Mouse (Mus musculus) CH12.LX (cell line): Measurements from ENCODE around the gene Mob3b. TPM values are rescaled to one million over a fixed set of nuclear protein-coding genes. Genes with fewer than 3 reads are reported as not detected.

Source experiments
- DNase-seq: peaks from one replicate; pipeline ENCODE4 v3.0.0-alpha.2; 2013; ENCODE audit errors: extremely low read depth
- H3K27ac ChIP-seq: 2 replicates; pipeline ENCODE4 v1.5.1; 2012; ENCODE audit warnings: low read depth, mild to moderate bottlenecking, control low read depth, moderate library complexity; ENCODE audit not compliant: insufficient read depth
- H3K27me3 ChIP-seq: replicated peaks from 2 replicates; pipeline ENCODE3; 2012; ENCODE audit warnings: inconsistent platforms
- H3K36me3 ChIP-seq, 2 experiments: replicated peaks in 1 of 2; 2 replicates each; pipeline versions ENCODE3 to v1.6.1; 2012; ENCODE audit warnings: inconsistent platforms in 1 of 2, low read length in 1 of 2, mild to moderate bottlenecking in 1 of 2, mixed read lengths in 1 of 2, moderate library complexity in 1 of 2; ENCODE audit not compliant: control insufficient read depth in 1 of 2, insufficient read depth in 1 of 2
- H3K4me1 ChIP-seq, 2 experiments: 2 replicates each; pipeline ENCODE4 v1.6.1; 2012; ENCODE audit warnings: inconsistent platforms in 1 of 2, moderate library complexity in 1 of 2; ENCODE audit not compliant: insufficient read depth in 2 of 2, control insufficient read depth in 1 of 2
- H3K4me2 ChIP-seq: 2 replicates; pipeline ENCODE4 v1.6.1; 2012; ENCODE audit warnings: low read depth, mild to moderate bottlenecking, control low read depth; ENCODE audit not compliant: poor library complexity, insufficient read depth, severe bottlenecking
- H3K4me3 ChIP-seq, 3 experiments: fragments of 150-350 bp in 1 of 3; sonication (generic) in 1 of 3; replicated peaks in 1 of 3; 2 replicates each; pipeline versions ENCODE3 to v1.5.1; 2011 to 2012; ENCODE audit warnings: low read depth in 2 of 3, low read length in 2 of 3, mild to moderate bottlenecking in 2 of 3, moderate library complexity in 2 of 3, control low read depth in 1 of 3, improper control_type of control experiment in 1 of 3, inconsistent platforms in 1 of 3, mixed read lengths in 1 of 3; ENCODE audit not compliant: poor library complexity in 1 of 3
- H3K79me2 ChIP-seq: replicated peaks from 2 replicates; pipeline ENCODE4 v1.6.1; 2012; ENCODE audit warnings: mild to moderate bottlenecking, moderate library complexity; ENCODE audit not compliant: control insufficient read depth, poor library complexity, insufficient read depth, severe bottlenecking; ENCODE audit errors: extremely low read depth
- H3K9ac ChIP-seq: 2 replicates; pipeline ENCODE4 v1.6.1; 2012; ENCODE audit warnings: low read depth, mild to moderate bottlenecking, control low read depth, moderate library complexity; ENCODE audit not compliant: insufficient read depth
- H3K9me3 ChIP-seq: replicated peaks from 2 replicates; pipeline ENCODE3; 2012; ENCODE audit warnings: low read length, inconsistent platforms, mixed read lengths
- CTCF ChIP-seq, 2 experiments: IDR thresholded peaks in 1 of 2; conservative IDR thresholded peaks in 1 of 2; 2 replicates each; pipeline ENCODE4 v1.5.1; 2011 to 2012; ENCODE audit warnings: low read depth in 2 of 2, low read length in 2 of 2, improper control_type of control experiment in 1 of 2, inconsistent platforms in 1 of 2, mild to moderate bottlenecking in 1 of 2, moderate library complexity in 1 of 2
- E2F4 ChIP-seq: IDR thresholded peaks from 2 replicates; pipeline ENCODE4 v1.6.1; 2011; ENCODE audit warnings: low read depth, low read length, improper control_type of control experiment; ENCODE audit not compliant: insufficient replicate concordance
- ELF1 ChIP-seq: IDR thresholded peaks from 2 replicates; pipeline ENCODE4 v1.6.1; 2014; ENCODE audit warnings: low read depth, mild to moderate bottlenecking, inconsistent platforms, low read length, improper control_type of control experiment
- JUND ChIP-seq: conservative IDR thresholded peaks from 2 replicates; pipeline ENCODE4 v1.6.1; 2011; ENCODE audit warnings: low read depth, low read length, improper control_type of control experiment
- KAT2A ChIP-seq: IDR thresholded peaks from 2 replicates; pipeline ENCODE4 v1.6.1; 2012; ENCODE audit warnings: low read length, improper control_type of control experiment, inconsistent platforms; ENCODE audit not compliant: insufficient replicate concordance
- MAFK ChIP-seq: IDR thresholded peaks from 2 replicates; pipeline ENCODE4 v1.6.1; 2011; ENCODE audit warnings: low read length, improper control_type of control experiment; ENCODE audit not compliant: insufficient replicate concordance
- MAX ChIP-seq: IDR thresholded peaks from 2 replicates; pipeline ENCODE4 v1.6.1; 2011; ENCODE audit warnings: low read length, improper control_type of control experiment
- MAZ ChIP-seq: IDR thresholded peaks from 2 replicates; pipeline ENCODE4 v1.6.1; 2012; ENCODE audit warnings: low read depth, mild to moderate bottlenecking, inconsistent platforms, low read length, improper control_type of control experiment, moderate library complexity
- MEF2A ChIP-seq: IDR thresholded peaks from 2 replicates; pipeline ENCODE4 v1.6.1; 2014; ENCODE audit warnings: low read depth, mild to moderate bottlenecking, inconsistent platforms, low read length, improper control_type of control experiment, borderline replicate concordance
- MXI1 ChIP-seq: IDR thresholded peaks from 2 replicates; pipeline ENCODE4 v1.6.1; 2011; ENCODE audit warnings: mild to moderate bottlenecking, low read depth, low read length, improper control_type of control experiment
- NELFE ChIP-seq: IDR thresholded peaks from 2 replicates; pipeline ENCODE4 v1.6.1; 2011; ENCODE audit warnings: low read depth, low read length, improper control_type of control experiment
- PAX5 ChIP-seq: IDR thresholded peaks from 2 replicates; pipeline ENCODE4 v1.6.1; 2012; ENCODE audit warnings: low read length, inconsistent platforms, mixed read lengths
- POLR2AphosphoS2 ChIP-seq: IDR thresholded peaks from 2 replicates; pipeline ENCODE4 v1.6.1; 2011; ENCODE audit warnings: low read depth, low read length, improper control_type of control experiment
- TBP ChIP-seq: conservative IDR thresholded peaks from 2 replicates; pipeline ENCODE4 v1.6.1; 2011; ENCODE audit warnings: low read depth, low read length, improper control_type of control experiment
- TCF12 ChIP-seq: IDR thresholded peaks from 2 replicates; pipeline ENCODE4 v1.6.1; 2014; ENCODE audit warnings: low read depth, mild to moderate bottlenecking, inconsistent platforms, low read length, improper control_type of control experiment
- ZKSCAN1 ChIP-seq: IDR thresholded peaks from 2 replicates; pipeline ENCODE4 v1.6.1; 2012; ENCODE audit warnings: low read depth, inconsistent platforms, low read length, improper control_type of control experiment, borderline replicate concordance
- dilution Hi-C: fragments of 300-500 bp; cut with MboI; formaldehyde crosslinking; loops from 2 replicates; pipeline ENCODE4 v1.14.3; 2020; ENCODE audit warnings: low sequenced_read_pairs; ENCODE audit not compliant: extremely low pct_unique_long_range_greater_than_20kb, extremely low pct_ligation_motif_present
- in situ Hi-C: fragments of 300-500 bp; cut with MboI; formaldehyde crosslinking; loops from 3 replicates; pipeline ENCODE4 v1.14.3; 2019; ENCODE audit warnings: low sequenced_read_pairs, low pct_ligation_motif_present, low pct_unique_long_range_greater_than_20kb, mixed read lengths
- polyA plus RNA-seq: library from polyadenylated mRNA; unstranded; fragments of >175 nt; gene quantifications from 2 replicates; pipeline ENCODE4 v1.2.1, GENCODE M21; 2012; ENCODE audit warnings: low read depth; ENCODE audit not compliant: insufficient read length
- total RNA-seq, 2 experiments: library from RNA; depleted of rRNA; stranded (reverse); fragments of 300-350 nt in 1 of 2; fragments of >200 nt in 1 of 2; gene quantifications; 2 replicates each; pipeline ENCODE4 v1.2.3; 2012 to 2014

Mob3b gene
- total and polyA plus RNA-seq, 3 experiments: 3.5 to 11.7 (median 11.0) TPM

- Histone ChIP-seq H3K27me3 (no peaks in the 10 kb centered on the region), H3K79me2 (peaks cover 4% of the 10 kb centered on the region; the same call in 1 of the 2 replicates), H3K27ac (no peak overlapping the region), H3K9ac (no peak overlapping the region), H3K4me2 (no peak overlapping the region), H3K4me1 (peaks cover 0 to 13% of the 10 kb centered on the region in 2 experiments; a peak in 2 of 4 replicates), H3K9me3 (no peaks in the 10 kb centered on the region), H3K4me3 (no peak overlapping the region), H3K36me3 (peaks cover 0 to 46% of the 10 kb centered on the region in 2 experiments)
- TF ChIP-seq MEF2A (no peak), PAX5 (no peak), TCF12 (no peak), JUND (no peak), POLR2AphosphoS2 (no peak), MAZ (no peak), MXI1 (no peak), MAX (no peak), NELFE (no peak), MAFK (no peak), TBP (no peak), ELF1 (no peak), KAT2A (no peak), CTCF (conservative IDR thresholded peaks at IDR 0.05 in 1 of 2, IDR thresholded peaks at IDR 0.05 in 1 of 2; ENCODE audit: low read depth in 2 of 2, low read length in 2 of 2) (no peak)
- dilution Hi-C loops: no loop called here
- in situ Hi-C loops: no loop called here
- no peak for DNase-seq
Measured at GRCm38 (mm10) chr4:35080285-35080684, 77.0 kb downstream of the Mob3b start.

DNA sequence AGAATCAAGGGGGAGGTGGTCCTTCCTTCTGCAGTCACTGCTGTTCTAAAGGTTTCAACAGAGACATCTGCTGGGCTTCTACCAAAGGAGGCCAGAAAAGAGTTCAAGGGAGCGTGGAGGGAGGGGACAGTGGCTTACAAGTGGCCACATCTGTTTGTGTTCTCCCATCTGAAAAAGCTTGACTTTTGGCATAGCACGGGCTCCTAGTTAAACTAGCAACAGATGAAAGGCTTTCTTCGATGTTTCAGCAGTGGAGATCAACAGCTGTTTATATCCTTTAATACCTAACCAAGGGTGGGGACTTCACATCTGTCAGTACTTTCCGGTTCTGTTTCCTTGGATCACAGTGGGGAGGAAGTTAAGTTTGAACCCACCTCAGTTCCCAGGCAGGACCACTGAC, 88.5 kb downstream of the Mob3b start:
- Histone ChIP-seq H3K4me2 (no peak overlapping the region), H3K4me1 (peaks cover 3 to 28% of the 10 kb centered on the region in 2 experiments; a peak in 3 of 4 replicates), H3K4me3 (no peak overlapping the region), H3K9me3 (no peaks in the 10 kb centered on the region), H3K79me2 (no peaks in the 10 kb centered on the region), H3K9ac (no peak overlapping the region), H3K36me3 (peaks cover 0 to 9% of the 10 kb centered on the region in 2 experiments), H3K27me3 (no peaks in the 10 kb centered on the region), H3K27ac (no peak overlapping the region)
- dilution Hi-C loops: no loop called here
- TF ChIP-seq ZKSCAN1: no peak
- no peak for DNase-seq
- in situ Hi-C loops: loop anchor here (10.0 kb wide), 1 partner anchor 76 kb away; no protein-coding TSS in a partner anchor

DNA sequence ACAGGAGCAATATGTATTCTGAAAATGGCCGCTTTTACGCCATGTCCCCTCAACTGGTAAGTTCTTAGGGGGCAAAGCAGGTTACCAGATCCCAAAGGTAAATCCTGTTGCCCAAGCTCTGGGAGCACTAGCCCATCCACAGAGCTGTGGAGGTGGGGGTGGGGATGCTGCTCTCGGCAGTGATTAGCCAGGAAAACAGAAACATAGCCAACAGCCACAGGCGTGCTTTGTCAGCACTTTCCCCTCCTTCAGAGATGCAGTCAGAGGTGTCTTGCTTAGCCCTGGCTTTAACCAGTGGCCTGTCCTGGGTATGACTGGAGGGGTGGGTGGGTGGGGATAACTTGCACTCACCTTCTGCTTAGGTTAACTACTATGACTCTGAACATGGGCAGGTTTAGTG, 91.1 kb downstream of the Mob3b start:
- in situ Hi-C loops: loop anchor here (10.0 kb wide), 1 partner anchor 79 kb away; no protein-coding TSS in a partner anchor
- Histone ChIP-seq H3K27me3 (no peaks in the 10 kb centered on the region), H3K27ac (no peak overlapping the region), H3K4me3 (no peak overlapping the region), H3K79me2 (no peaks in the 10 kb centered on the region), H3K4me2 (no peak overlapping the region), H3K4me1 (peaks cover 8 to 51% of the 10 kb centered on the region in 2 experiments; a peak in 3 of 4 replicates)
- no peak for TF ChIP-seq E2F4
- peak; percentile 41; the same call in 1 of the 2 replicates for TF ChIP-seq MAFK
- TF ChIP-seq, all 38 proteins: peak for 1
- no peak for DNase-seq
- dilution Hi-C loops: no loop called here
- H3K9ac ChIP-seq: no peak overlapping the region
- peaks cover 0 to 9% of the 10 kb centered on the region in 2 experiments for H3K36me3 ChIP-seq
- no peaks in the 10 kb centered on the region for H3K9me3 ChIP-seq
